Mouse (Mus musculus): ENCODE data around the gene Farp1. TPM values are rescaled to one million over a fixed set of nuclear protein-coding genes. Genes with fewer than 3 reads are reported as not detected.

Farp1 gene
- total and polyA plus RNA-seq, 3 experiments: 0.01 to 0.27 TPM; not detected in 1

DNA sequence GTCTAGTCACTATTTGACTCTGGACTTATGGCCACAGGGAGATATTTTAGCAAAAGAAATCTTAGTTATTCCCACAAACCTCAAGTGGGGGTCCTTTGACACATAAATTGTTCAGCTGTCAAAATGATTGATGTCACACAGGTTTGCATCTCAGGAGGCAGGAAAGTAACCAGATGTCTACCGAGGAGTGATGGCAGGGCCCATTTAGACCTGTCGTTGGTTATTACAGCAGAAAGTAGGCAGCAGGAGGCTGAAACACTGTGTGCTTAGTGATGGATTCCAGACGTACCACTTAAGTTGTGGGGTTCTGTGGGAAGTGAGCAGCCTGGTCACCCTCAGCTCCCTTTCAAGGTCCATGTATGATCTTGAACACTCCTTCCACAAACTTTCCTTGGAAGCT is 99.4 kb downstream of the Farp1 start:
- DNase-seq (ENCODE audit: low spot score): no peak
- Histone ChIP-seq H3K9me3 (replicated peaks) (peaks cover 56% of the 10 kb centered on the region), H3K27me3 (ENCODE audit: insufficient read depth, low read length) (no peaks in the 10 kb centered on the region), H3K4me3 (ENCODE audit: low read depth, low read length) (no peak overlapping the region), H3K36me3 (replicated peaks) (no peaks in the 10 kb centered on the region), H3K4me1 (ENCODE audit: insufficient read depth, low read depth, low read length) (no peaks in the 10 kb centered on the region; the same call in 1 of the 2 replicates)
- ATAC-seq (ENCODE audit: extremely low read depth, insufficient number of reproducible peaks, low FRiP score, poor library complexity, severe bottlenecking): no peak
- TF ChIP-seq CTCF (IDR thresholded peaks at IDR 0.05; ENCODE audit: low read depth, low read length) (no peak), GATA1 (IDR thresholded peaks at IDR 0.05; ENCODE audit: borderline replicate concordance, low read length) (no peak), GATA2 (IDR thresholded peaks at IDR 0.05; ENCODE audit: borderline replicate concordance, low read depth, low read length) (no peak), POLR2AphosphoS5 (IDR thresholded peaks at IDR 0.05; ENCODE audit: insufficient replicate concordance, low read depth, low read length) (no peak), TAL1 (conservative IDR thresholded peaks at IDR 0.05; ENCODE audit: low read depth, low read length) (no peak)

DNA sequence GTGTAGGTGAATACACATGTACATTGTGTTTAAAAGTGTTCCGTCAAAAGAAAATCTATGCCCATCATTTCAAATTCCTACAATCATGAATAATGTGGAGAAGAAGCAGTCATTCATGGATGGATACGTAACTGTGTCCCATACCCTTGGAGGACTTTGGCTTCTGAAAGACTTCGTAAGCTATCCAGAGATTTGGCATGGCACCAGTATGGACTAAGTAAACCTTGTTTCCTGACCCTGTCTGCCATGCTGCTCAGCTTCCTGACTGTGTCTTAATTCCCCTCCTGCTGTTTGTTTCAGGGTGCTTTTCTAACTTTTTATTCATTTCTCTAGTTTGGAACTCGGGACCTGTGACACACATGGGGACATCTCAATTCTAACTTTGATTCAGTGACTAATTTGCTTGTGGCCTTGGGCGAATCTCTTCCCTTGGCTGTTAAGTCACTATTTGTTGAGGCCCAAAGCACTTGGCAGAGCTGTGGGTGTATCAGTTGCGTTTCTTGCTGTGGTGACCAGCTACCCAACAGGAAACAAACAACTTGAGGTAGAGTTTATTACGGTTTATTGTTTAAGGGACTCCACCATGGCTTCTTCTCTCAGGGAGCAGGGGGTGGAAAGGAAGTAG is 108.9 kb downstream of the Farp1 start:
- Histone ChIP-seq H3K36me3 (replicated peaks) (no peaks in the 10 kb centered on the region), H3K9me3 (replicated peaks) (peaks cover 51% of the 10 kb centered on the region), H3K4me1 (ENCODE audit: insufficient read depth, low read depth, low read length) (no peaks in the 10 kb centered on the region), H3K4me3 (ENCODE audit: low read depth, low read length) (no peak overlapping the region), H3K27me3 (ENCODE audit: insufficient read depth, low read length) (no peaks in the 10 kb centered on the region)
- DNase-seq (ENCODE audit: low spot score) (no peak), ATAC-seq (ENCODE audit: extremely low read depth, insufficient number of reproducible peaks, low FRiP score, poor library complexity, severe bottlenecking) (no peak)
- TF ChIP-seq GATA2 (IDR thresholded peaks at IDR 0.05; ENCODE audit: borderline replicate concordance, low read depth, low read length): no peak
- no peak for TF ChIP-seq GATA1 (IDR thresholded peaks at IDR 0.05; ENCODE audit: borderline replicate concordance, low read length)
- TF ChIP-seq POLR2AphosphoS5 (IDR thresholded peaks at IDR 0.05; ENCODE audit: insufficient replicate concordance, low read depth, low read length): no peak

DNA sequence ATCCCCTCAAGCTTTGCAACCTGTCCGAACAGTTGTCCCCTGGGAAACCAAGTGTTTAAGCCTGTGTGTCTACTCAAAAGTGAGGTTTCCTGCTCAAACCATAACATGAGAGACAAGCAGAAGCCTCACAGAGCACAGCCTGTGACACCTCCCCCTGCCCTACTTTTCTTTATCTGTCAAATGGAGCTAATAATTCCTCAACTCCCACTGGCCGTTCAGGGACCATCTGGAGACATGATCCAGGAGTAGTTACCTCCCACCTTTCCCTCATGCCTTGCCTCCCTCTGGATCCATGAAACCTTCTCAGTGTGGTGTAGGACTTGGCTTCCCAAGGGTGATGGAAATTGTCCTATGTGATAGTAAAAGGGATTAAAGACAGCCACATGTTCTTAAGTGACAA is 109.5 kb downstream of the Farp1 start:
- DNase-seq (ENCODE audit: low spot score) (no peak), ATAC-seq (ENCODE audit: extremely low read depth, insufficient number of reproducible peaks, low FRiP score, poor library complexity, severe bottlenecking) (no peak)
- Histone ChIP-seq H3K27me3 (ENCODE audit: insufficient read depth, low read length) (no peaks in the 10 kb centered on the region), H3K9me3 (replicated peaks) (peaks cover 51% of the 10 kb centered on the region), H3K36me3 (replicated peaks) (no peaks in the 10 kb centered on the region), H3K4me3 (ENCODE audit: low read depth, low read length) (no peak overlapping the region), H3K4me1 (ENCODE audit: insufficient read depth, low read depth, low read length) (no peaks in the 10 kb centered on the region)
- TF ChIP-seq CTCF (IDR thresholded peaks at IDR 0.05; ENCODE audit: low read depth, low read length): no peak
- TF ChIP-seq POLR2AphosphoS5 (IDR thresholded peaks at IDR 0.05; ENCODE audit: insufficient replicate concordance, low read depth, low read length): no peak
- TF ChIP-seq TAL1 (conservative IDR thresholded peaks at IDR 0.05; ENCODE audit: low read depth, low read length): no peak
- TF ChIP-seq GATA2 (IDR thresholded peaks at IDR 0.05; ENCODE audit: borderline replicate concordance, low read depth, low read length): no peak
- TF ChIP-seq GATA1 (IDR thresholded peaks at IDR 0.05; ENCODE audit: borderline replicate concordance, low read length): no peak

DNA sequence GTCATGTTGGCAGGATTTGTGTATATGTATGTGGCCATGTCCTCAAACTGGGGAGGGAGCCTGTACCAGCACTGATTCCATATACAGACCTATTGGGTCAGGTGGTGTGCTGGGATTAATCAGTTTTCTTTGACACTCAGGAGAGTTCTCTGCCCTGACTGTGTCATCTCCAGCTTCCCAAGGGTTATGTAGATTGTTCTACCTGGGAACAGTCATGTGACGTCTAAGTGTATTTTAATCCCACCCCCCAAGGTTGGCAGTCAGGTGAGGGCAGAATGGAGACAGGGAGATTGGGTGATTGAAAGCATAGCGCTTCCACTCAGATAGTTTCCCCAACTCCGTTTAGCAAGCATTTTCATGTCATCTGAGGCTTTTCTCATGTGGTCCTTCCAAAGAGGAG is 110.3 kb downstream of the Farp1 start:
- Histone ChIP-seq H3K4me1 (ENCODE audit: insufficient read depth, low read depth, low read length) (no peaks in the 10 kb centered on the region), H3K4me3 (ENCODE audit: low read depth, low read length) (no peak overlapping the region), H3K9me3 (replicated peaks) (peaks cover 50% of the 10 kb centered on the region), H3K36me3 (replicated peaks) (no peaks in the 10 kb centered on the region), H3K27me3 (ENCODE audit: insufficient read depth, low read length) (no peaks in the 10 kb centered on the region)
- DNase-seq (ENCODE audit: low spot score) (no peak), ATAC-seq (ENCODE audit: extremely low read depth, insufficient number of reproducible peaks, low FRiP score, poor library complexity, severe bottlenecking) (no peak)
- TF ChIP-seq POLR2AphosphoS5 (IDR thresholded peaks at IDR 0.05; ENCODE audit: insufficient replicate concordance, low read depth, low read length): no peak

DNA sequence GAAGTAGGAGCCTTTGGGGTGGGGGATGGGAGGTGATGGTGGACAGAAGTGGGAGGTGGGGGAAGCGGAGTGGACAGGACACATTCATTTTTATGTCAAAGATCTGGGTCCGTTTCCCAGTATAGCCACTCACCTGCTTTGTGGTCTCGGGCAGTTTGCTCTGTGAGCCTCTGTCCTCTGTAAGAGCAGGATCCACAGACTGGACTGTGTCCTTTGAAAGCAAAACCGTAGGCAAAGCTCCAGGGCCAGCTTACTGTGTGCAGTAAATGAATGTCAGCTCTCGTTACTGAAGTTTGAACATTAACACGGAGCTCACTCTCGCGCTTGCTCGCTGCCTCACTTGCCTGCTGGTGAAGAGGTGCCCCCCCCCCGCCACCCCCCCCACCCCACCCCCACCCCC is 110.7 kb downstream of the Farp1 start:
- no peak for DNase-seq (ENCODE audit: low spot score)

DNA sequence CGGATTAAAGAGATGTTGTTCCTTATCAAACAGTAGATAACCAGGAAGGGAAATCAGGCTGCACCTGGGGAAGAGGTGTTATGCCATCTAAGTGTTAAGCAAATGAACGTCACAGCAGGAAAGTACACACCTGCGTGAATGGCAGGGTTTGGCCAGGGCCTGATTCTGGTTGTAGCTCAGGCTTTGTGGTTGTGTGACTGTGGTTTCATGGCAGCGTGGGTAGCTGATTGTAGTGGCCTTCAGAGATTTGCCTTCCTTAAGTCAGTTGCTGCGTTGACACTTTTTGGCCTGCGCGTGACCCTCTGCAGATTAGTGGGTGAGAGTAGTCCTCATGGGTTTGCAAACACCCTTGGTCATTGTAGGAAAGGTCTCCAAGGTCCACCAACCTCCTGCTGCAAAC is 111.2 kb downstream of the Farp1 start:
- no peaks in the 10 kb centered on the region for H3K4me1 ChIP-seq (ENCODE audit: insufficient read depth, low read depth, low read length)
- no peak for DNase-seq (ENCODE audit: low spot score)
- H3K27me3 ChIP-seq (ENCODE audit: insufficient read depth, low read length): no peaks in the 10 kb centered on the region
- TF ChIP-seq TAL1 (conservative IDR thresholded peaks at IDR 0.05; ENCODE audit: low read depth, low read length): no peak
- no peak for ATAC-seq (ENCODE audit: extremely low read depth, insufficient number of reproducible peaks, low FRiP score, poor library complexity, severe bottlenecking)
- H3K36me3 ChIP-seq (replicated peaks): no peaks in the 10 kb centered on the region
- H3K9me3 ChIP-seq (replicated peaks): peaks cover 56% of the 10 kb centered on the region
- no peak overlapping the region for H3K4me3 ChIP-seq (ENCODE audit: low read depth, low read length)

More for the DNA sequence above, 110.7 kb downstream of the Farp1 start:
- Histone ChIP-seq H3K36me3 (replicated peaks) (no peaks in the 10 kb centered on the region), H3K27me3 (ENCODE audit: insufficient read depth, low read length) (no peaks in the 10 kb centered on the region), H3K4me1 (ENCODE audit: insufficient read depth, low read depth, low read length) (no peaks in the 10 kb centered on the region), H3K9me3 (replicated peaks) (peaks cover 51% of the 10 kb centered on the region), H3K4me3 (ENCODE audit: low read depth, low read length) (no peak overlapping the region)
- no peak for ATAC-seq (ENCODE audit: extremely low read depth, insufficient number of reproducible peaks, low FRiP score, poor library complexity, severe bottlenecking)
- no peak for TF ChIP-seq TAL1 (conservative IDR thresholded peaks at IDR 0.05; ENCODE audit: low read depth, low read length)
- no peak for TF ChIP-seq POLR2AphosphoS5 (IDR thresholded peaks at IDR 0.05; ENCODE audit: insufficient replicate concordance, low read depth, low read length)
- no peak for TF ChIP-seq GATA2 (IDR thresholded peaks at IDR 0.05; ENCODE audit: borderline replicate concordance, low read depth, low read length)
- no peak for TF ChIP-seq GATA1 (IDR thresholded peaks at IDR 0.05; ENCODE audit: borderline replicate concordance, low read length)
- TF ChIP-seq CTCF (IDR thresholded peaks at IDR 0.05; ENCODE audit: low read depth, low read length): no peak

DNA sequence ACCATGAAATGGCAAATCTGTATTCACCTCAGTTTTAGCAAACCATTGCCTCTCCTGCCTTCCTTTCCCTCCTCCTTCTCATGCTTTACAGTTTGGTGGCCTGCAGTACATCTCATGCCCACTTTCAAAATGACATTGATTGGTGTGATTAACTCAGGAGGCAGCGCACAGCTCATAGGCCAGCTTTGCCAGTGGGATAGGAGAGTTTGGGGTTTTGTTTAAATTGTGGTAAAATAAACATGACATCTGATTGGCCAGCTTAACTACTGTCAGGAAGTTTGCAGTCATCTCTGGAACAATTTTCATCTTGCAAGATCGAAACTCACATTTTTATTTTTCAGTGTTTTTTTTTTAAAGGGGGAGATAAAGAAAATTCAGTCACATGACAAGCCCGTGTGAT is 112.0 kb downstream of the Farp1 start:
- no peak for DNase-seq (ENCODE audit: low spot score)
- H3K36me3 ChIP-seq (replicated peaks): no peaks in the 10 kb centered on the region
- no peak overlapping the region for H3K4me3 ChIP-seq (ENCODE audit: low read depth, low read length)
- no peak for TF ChIP-seq POLR2AphosphoS5 (IDR thresholded peaks at IDR 0.05; ENCODE audit: insufficient replicate concordance, low read depth, low read length)
- no peak for TF ChIP-seq TAL1 (conservative IDR thresholded peaks at IDR 0.05; ENCODE audit: low read depth, low read length)
- no peak for TF ChIP-seq GATA2 (IDR thresholded peaks at IDR 0.05; ENCODE audit: borderline replicate concordance, low read depth, low read length)
- TF ChIP-seq GATA1 (IDR thresholded peaks at IDR 0.05; ENCODE audit: borderline replicate concordance, low read length): no peak
- TF ChIP-seq CTCF (IDR thresholded peaks at IDR 0.05; ENCODE audit: low read depth, low read length): no peak
- ATAC-seq (ENCODE audit: extremely low read depth, insufficient number of reproducible peaks, low FRiP score, poor library complexity, severe bottlenecking): no peak
- no peaks in the 10 kb centered on the region for H3K4me1 ChIP-seq (ENCODE audit: insufficient read depth, low read depth, low read length)
- H3K27me3 ChIP-seq (ENCODE audit: insufficient read depth, low read length): no peaks in the 10 kb centered on the region
- H3K9me3 ChIP-seq (replicated peaks): peaks cover 61% of the 10 kb centered on the region

All from G1E (cell line).